23 mouse cellular contexts compared by ENCODE assay signal in the genomic region with DNA sequence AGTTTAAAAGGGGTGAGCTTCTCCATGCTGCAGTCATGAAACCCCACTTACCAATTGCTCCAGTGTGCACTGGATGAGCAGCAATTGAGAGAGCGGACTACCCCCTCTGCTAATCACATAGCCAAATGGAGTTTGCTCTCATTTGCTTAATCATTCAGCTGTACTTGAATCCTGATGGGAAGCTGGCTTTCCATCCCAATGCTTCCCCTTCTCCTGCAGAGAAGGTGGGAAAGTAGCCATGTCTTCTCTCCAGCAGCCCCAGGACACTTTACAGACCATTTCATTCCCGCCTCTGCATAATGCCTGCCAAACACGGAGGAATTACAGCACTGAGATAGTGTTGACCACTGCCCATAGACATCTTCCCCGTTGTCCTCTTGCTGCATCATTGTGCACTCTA.
DNase-seq lines count a peak whose midpoint lies in the region; ATAC-seq and TF ChIP-seq lines count a peak whose summit lies in the region.
"Had no signal": no experiment of that assay in that cellular context is flagged by ENCODE, and none has a peak within 500 bp of the region (broad histone marks: within the 10 kb centered on the region; RNA-seq: fewer than 3 reads in every experiment).

No protein-coding gene starts in this region.

- no peak for TF ChIP-seq CTCF in midbrain, postnatal 0 days (IDR thresholded peaks at IDR 0.05)

- DNase-seq in cerebellum, postnatal 14 days = peak; percentile 73 to 79
- no peak for DNase-seq in cerebellum, adult 11 months
- peak; percentile 46 for DNase-seq in left cerebral cortex, postnatal 4 days
- DNase-seq in left cerebral cortex, postnatal 36 days (ENCODE audit: low spot score in 2 of 2) = no peak
- peak; percentile 71 for DNase-seq in midbrain, postnatal 0 days (ENCODE audit: low spot score)
- DNase-seq: adrenal gland, adult 2 months; adrenal gland, postnatal 10 days; adrenal gland, postnatal 25 days; cerebellum, adult 11-12 months; cerebellum, adult 2 months; cerebellum, adult 9-11 months; cerebellum, postnatal 36 days; embryo, embryonic 11 days had no signal

- 76% methylated on average over 4 of the region's 4 CpGs for WGBS in hindbrain, embryonic 16.5 days
- WGBS in hindbrain, embryonic 12.5 days = 88% methylated on average over 4 of the region's 4 CpGs
- WGBS in midbrain, postnatal 0 days = 78% methylated on average over 4 of the region's 4 CpGs
- WGBS in midbrain, embryonic 16.5 days = 84% methylated on average over 4 of the region's 4 CpGs

- H3K36me3 ChIP-seq in hindbrain, embryonic 16.5 days (ENCODE audit: control insufficient read depth, insufficient read depth, low read length) = no peaks in the 10 kb centered on the region
- no peaks in the 10 kb centered on the region for H3K36me3 ChIP-seq in hindbrain, embryonic 12.5 days
- H3K36me3 ChIP-seq in midbrain, postnatal 0 days (ENCODE audit: insufficient read depth, low read length) = no peaks in the 10 kb centered on the region
- H3K36me3 ChIP-seq in midbrain, embryonic 16.5 days (ENCODE audit: control insufficient read depth, insufficient read depth, low read length) = no peaks in the 10 kb centered on the region
- H3K36me3 ChIP-seq: embryonic facial prominence, embryonic 13.5 days; embryonic facial prominence, embryonic 15.5 days; forebrain, embryonic 10.5 days; forebrain, embryonic 12.5 days had no signal

- intact Hi-C loops in left cerebral cortex, postnatal 4 days (cut with DNase I) = no loop called here
- intact Hi-C loops in left cerebral cortex, postnatal 36 days (cut with DNase I) = no loop called here

- peak; percentile 37; the same call in 1 of the 2 replicates for ATAC-seq in hindbrain, embryonic 16.5 days
- no peak for ATAC-seq in hindbrain, embryonic 12.5 days (ENCODE audit: low FRiP score)
- ATAC-seq in midbrain, postnatal 0 days (ENCODE audit: low FRiP score) = no peak
- no peak for ATAC-seq in midbrain, embryonic 16.5 days
- ATAC-seq: forebrain, embryonic 14.5 days; forebrain, embryonic 16.5 days had no signal

- H3K9me3 ChIP-seq in hindbrain, embryonic 16.5 days (ENCODE audit: control insufficient read depth, low read length) = no peaks in the 10 kb centered on the region
- H3K9me3 ChIP-seq in hindbrain, embryonic 12.5 days (replicated peaks) = no peaks in the 10 kb centered on the region
- no peaks in the 10 kb centered on the region for H3K9me3 ChIP-seq in midbrain, postnatal 0 days (ENCODE audit: low read length)
- no peaks in the 10 kb centered on the region for H3K9me3 ChIP-seq in midbrain, embryonic 16.5 days (replicated peaks; ENCODE audit: control insufficient read depth, low read length, poor library complexity, severe bottlenecking)
- H3K9me3 ChIP-seq: embryonic facial prominence, embryonic 13.5 days; embryonic facial prominence, embryonic 15.5 days; forebrain, embryonic 10.5 days; forebrain, embryonic 12.5 days had no signal

- H3K4me1 ChIP-seq in hindbrain, embryonic 16.5 days (ENCODE audit: control insufficient read depth, insufficient read depth, low read depth, low read length) = no peaks in the 10 kb centered on the region
- H3K4me1 ChIP-seq in hindbrain, embryonic 12.5 days = no peaks in the 10 kb centered on the region
- no peaks in the 10 kb centered on the region for H3K4me1 ChIP-seq in midbrain, postnatal 0 days (ENCODE audit: insufficient read depth, low read length)
- H3K4me1 ChIP-seq in midbrain, embryonic 16.5 days (ENCODE audit: control insufficient read depth, insufficient read depth, low read length) = no peaks in the 10 kb centered on the region
- H3K4me1 ChIP-seq: embryonic facial prominence, embryonic 13.5 days; embryonic facial prominence, embryonic 15.5 days; forebrain, embryonic 10.5 days; forebrain, embryonic 12.5 days had no signal

- no peaks in the 10 kb centered on the region for H3K27me3 ChIP-seq in hindbrain, embryonic 16.5 days (replicated peaks; ENCODE audit: control insufficient read depth, insufficient read depth, low read length)
- no peaks in the 10 kb centered on the region for H3K27me3 ChIP-seq in hindbrain, embryonic 12.5 days
- no peaks in the 10 kb centered on the region for H3K27me3 ChIP-seq in midbrain, postnatal 0 days (ENCODE audit: insufficient read depth, low read length)
- H3K27me3 ChIP-seq in midbrain, embryonic 16.5 days (ENCODE audit: control insufficient read depth, insufficient read depth, low read depth, low read length) = no peaks in the 10 kb centered on the region
- H3K27me3 ChIP-seq: embryonic facial prominence, embryonic 13.5 days; embryonic facial prominence, embryonic 15.5 days; forebrain, embryonic 12.5 days had no signal

- H3K27ac ChIP-seq in hindbrain, embryonic 16.5 days (ENCODE audit: low read depth, low read length) = no peak overlapping the region
- H3K27ac ChIP-seq in hindbrain, embryonic 12.5 days = no peak overlapping the region
- H3K27ac ChIP-seq in midbrain, postnatal 0 days (ENCODE audit: low read depth, low read length) = no peak overlapping the region
- H3K27ac ChIP-seq in midbrain, embryonic 16.5 days (ENCODE audit: low read length) = no peak overlapping the region
- H3K27ac ChIP-seq: embryonic facial prominence, embryonic 13.5 days; embryonic facial prominence, embryonic 15.5 days; forebrain, embryonic 10.5 days; forebrain, embryonic 12.5 days had no signal

- H3K4me2 ChIP-seq in hindbrain, embryonic 16.5 days (ENCODE audit: low read length) = no peak overlapping the region
- no peak overlapping the region for H3K4me2 ChIP-seq in hindbrain, embryonic 12.5 days (replicated peaks)
- H3K4me2 ChIP-seq in midbrain, postnatal 0 days (ENCODE audit: low read depth, low read length, poor library complexity, severe bottlenecking) = no peak overlapping the region
- H3K4me2 ChIP-seq in midbrain, embryonic 16.5 days (ENCODE audit: low read length) = no peak overlapping the region
- H3K4me2 ChIP-seq: embryonic facial prominence, embryonic 13.5 days; embryonic facial prominence, embryonic 15.5 days; forebrain, embryonic 12.5 days had no signal

- H3K9ac ChIP-seq in hindbrain, embryonic 16.5 days (ENCODE audit: low read depth, low read length) = no peak overlapping the region
- H3K9ac ChIP-seq in hindbrain, embryonic 12.5 days = no peak overlapping the region
- no peak overlapping the region for H3K9ac ChIP-seq in midbrain, postnatal 0 days (replicated peaks; ENCODE audit: low read length, poor library complexity, severe bottlenecking)
- H3K9ac ChIP-seq in midbrain, embryonic 16.5 days (ENCODE audit: low read depth, low read length) = no peak overlapping the region
- H3K9ac ChIP-seq: embryonic facial prominence, embryonic 13.5 days; embryonic facial prominence, embryonic 15.5 days; forebrain, embryonic 12.5 days had no signal

- H3K4me3 ChIP-seq in hindbrain, embryonic 16.5 days (ENCODE audit: low read length) = no peak overlapping the region
- no peak overlapping the region for H3K4me3 ChIP-seq in hindbrain, embryonic 12.5 days
- no peak overlapping the region for H3K4me3 ChIP-seq in midbrain, postnatal 0 days (ENCODE audit: low read depth, low read length)
- no peak overlapping the region for H3K4me3 ChIP-seq in midbrain, embryonic 16.5 days (ENCODE audit: low read depth, low read length)
- H3K4me3 ChIP-seq: embryonic facial prominence, embryonic 13.5 days; embryonic facial prominence, embryonic 15.5 days; erythroblast, embryonic 14.5 days; forebrain, embryonic 10.5 days; forebrain, embryonic 12.5 days had no signal

Comparison
In these comparisons a context has a peak if more than half of its experiments do, and no peak if none do; other contexts are left out.
1. DNase-seq: peak in cerebellum, postnatal 14 days (2 of 2), left cerebral cortex, postnatal 4 days (single experiment) and midbrain, postnatal 0 days (single experiment); none in cerebellum, adult 11 months (single experiment) and left cerebral cortex, postnatal 36 days (0 of 2).